Mouse (Mus musculus): Measurements from ENCODE around the gene Pdp2. TPM values are rescaled to one million over a fixed set of nuclear protein-coding genes. Genes with fewer than 3 reads are reported as not detected.
A peak's percentile ranks its signal among the peaks of the same experiment; 100 is the strongest.
"Not testable (repeated sequence)": the region's sequence is repeated elsewhere in the genome, so short reads cannot be mapped to it uniquely, and the experiment has no call there.

Pdp2 gene
- polyA plus RNA-seq, 3 experiments from 2014 or later: 13.9 to 19.6 (median 17.5) TPM

- no peak for ATAC-seq
These were observed 42.0 kb downstream of the Pdp2 start for GRCm38 (mm10) chr8:104633156-104633744.

GRCm38 (mm10) chr8:104635004-104635710 is 43.9 kb downstream of the Pdp2 start:
- no peak for ATAC-seq

- no peak for ATAC-seq
These were observed 46.8 kb downstream of the Pdp2 start for GRCm38 (mm10) chr8:104638010-104638409.

GRCm38 (mm10) chr8:104640241-104640640 is 49.0 kb downstream of the Pdp2 start:
- ATAC-seq: no peak

DNA sequence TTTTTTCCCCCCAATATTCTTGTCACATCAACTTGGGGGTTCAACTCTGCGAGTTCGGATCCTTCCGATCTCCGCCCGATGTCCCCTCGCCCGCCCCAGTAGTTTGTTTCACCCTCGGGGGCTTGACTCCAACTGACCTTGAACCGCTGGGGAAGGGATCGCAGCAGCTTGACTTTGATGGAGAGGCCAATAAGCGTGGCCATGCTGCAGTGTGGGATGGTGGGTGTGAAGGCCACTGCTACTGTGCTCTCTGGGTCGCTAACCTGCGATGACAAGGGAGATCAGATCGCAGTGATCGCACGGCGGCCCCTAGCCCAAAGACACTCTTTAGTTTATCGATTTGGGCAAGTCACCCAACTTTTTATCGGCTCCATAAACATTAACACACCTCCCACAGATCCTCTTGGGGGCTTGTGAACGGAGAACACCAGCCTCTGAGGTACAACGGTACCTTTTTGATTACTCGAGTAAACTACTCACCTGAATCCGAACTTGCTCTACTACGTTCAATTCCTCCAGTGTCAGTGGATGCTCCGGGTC is 49.6 kb downstream of the Pdp2 start:
- ATAC-seq: peak; percentile 1

DNA sequence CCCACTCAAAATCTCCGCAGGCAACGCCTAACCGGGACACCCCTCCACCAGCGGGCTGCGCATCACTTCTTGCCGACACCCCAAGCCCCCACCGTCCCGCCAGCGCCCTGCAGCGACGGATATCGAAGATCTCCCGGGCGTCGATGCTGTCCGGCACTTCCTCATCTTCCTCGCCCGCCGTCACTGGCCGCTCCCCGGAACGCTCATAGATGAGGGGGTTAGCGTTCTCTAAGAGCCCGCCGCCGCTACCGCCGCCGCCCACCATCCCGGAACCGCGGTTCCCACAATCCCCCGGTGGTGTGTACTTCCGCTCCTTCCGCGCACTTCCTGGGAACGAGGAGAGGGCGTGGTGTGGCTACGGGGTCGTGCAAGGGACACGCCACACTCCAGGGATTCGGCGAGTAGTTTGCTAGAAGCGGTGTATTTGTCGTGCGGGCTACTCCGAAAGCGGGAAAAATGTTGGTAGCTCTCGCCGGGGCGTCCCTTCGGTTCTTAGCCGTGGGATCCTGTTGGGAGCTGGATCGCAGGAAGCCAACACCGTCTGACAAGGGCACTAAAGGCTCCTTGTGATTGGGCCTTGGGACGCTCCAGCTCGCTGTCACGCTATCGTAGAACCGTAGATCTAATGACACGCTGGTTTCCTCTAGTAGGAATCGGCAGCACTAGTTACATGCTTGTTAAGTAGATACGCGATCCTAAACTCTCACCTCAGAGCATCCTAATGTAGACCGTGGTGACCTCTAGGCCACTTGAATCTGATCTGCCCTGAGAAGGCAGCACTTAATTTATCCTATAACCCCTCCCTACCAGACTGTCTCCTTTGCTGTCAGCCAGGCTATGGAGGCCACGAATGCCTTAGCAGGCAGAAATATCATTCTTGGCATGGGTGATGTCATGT is 50.4 kb downstream of the Pdp2 start, which contains the start of gene Ciao2b:
Gene Ciao2b, minus strand, starts transcription at position 540 of the 898 bp plus-strand sequence.
- peak; percentile 93 for ATAC-seq

- ATAC-seq: no peak
These were observed 51.0 kb downstream of the Pdp2 start for GRCm38 (mm10) chr8:104642324-104642654.

GRCm38 (mm10) chr8:104644187-104644586 is 52.9 kb downstream of the Pdp2 start:
- not testable (repeated sequence) for ATAC-seq

Other genes with a start within 250 kb of the Pdp2 start
- under 1 TPM; 0.32 to 0.78 (median 0.64) TPM for gene Cmtm4, start 195.6 kb upstream of the Pdp2 start, polyA plus RNA-seq (2017; shearing (Covaris generic))
- 10 to 100 TPM; 23.7 to 32.8 (median 31.2) TPM for gene Dync1li2, start 148.4 kb upstream of the Pdp2 start, polyA plus RNA-seq (2017; shearing (Covaris generic))
- gene Terb1, start 81.5 kb upstream of the Pdp2 start, polyA plus RNA-seq (2017; shearing (Covaris generic)): not detected
- gene Nae1, start 56.8 kb upstream of the Pdp2 start, polyA plus RNA-seq (2017; shearing (Covaris generic)): 100 to 1,000 TPM in 1 of 3 experiments, 10 to 100 TPM in 2; 80.0 to 101 (median 91.5) TPM
- gene Car7, start 56.8 kb upstream of the Pdp2 start, polyA plus RNA-seq (2017; shearing (Covaris generic)): 1 to 10 TPM; 3.3 to 5.5 (median 5.3) TPM
- gene Cdh16, start 32.9 kb downstream of the Pdp2 start, polyA plus RNA-seq (2017; shearing (Covaris generic)): not detected
- gene Rrad, start 39.9 kb downstream of the Pdp2 start, polyA plus RNA-seq (2017; shearing (Covaris generic)): 10 to 100 TPM; 10.3 to 14.0 (median 11.0) TPM
- 100 to 1,000 TPM; 101 to 136 (median 117) TPM for gene Ciao2b, start 50.5 kb downstream of the Pdp2 start, polyA plus RNA-seq (2017; shearing (Covaris generic))
- not detected for gene Ces2a, start 142.6 kb downstream of the Pdp2 start, polyA plus RNA-seq (2017; shearing (Covaris generic))
- gene Ces2b, start 240.1 kb downstream of the Pdp2 start, polyA plus RNA-seq (2017; shearing (Covaris generic)): under 1 TPM in 1 of 3 experiments, not detected in 2; 0.13 TPM